ENCODE assay signal across 7 mouse cellular contexts in the genomic region with DNA sequence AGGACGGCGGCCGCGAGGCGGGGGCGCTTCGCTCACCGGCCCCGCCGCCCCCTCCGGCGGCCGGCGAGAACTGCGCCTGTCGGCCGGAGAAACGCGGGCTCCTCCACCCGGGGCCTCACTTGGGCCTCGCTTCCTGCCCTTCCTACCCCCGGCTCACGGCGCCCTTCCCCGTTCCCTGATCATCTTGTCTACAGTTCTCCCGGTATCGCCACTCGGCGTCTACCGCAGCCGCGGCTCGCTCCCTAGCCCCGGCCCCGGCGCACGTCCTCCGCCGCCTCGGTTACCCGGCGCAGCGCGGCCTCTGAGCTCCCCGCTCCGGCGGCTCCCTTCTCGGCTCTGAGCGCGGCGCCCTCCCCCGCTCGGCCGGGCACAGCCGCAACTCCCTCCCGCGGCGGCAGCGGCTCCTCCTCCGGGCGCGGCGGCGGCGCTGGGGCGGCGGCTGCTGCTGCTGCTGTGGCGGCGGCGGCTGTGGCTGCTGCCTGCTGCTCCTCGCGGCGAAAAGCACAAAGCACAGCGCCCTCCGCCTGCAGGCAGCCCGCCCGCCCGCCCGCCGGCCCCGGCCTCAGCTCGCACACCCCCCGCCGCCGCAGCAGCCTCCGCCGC. TPM values are rescaled to one million over a fixed set of nuclear protein-coding genes. Genes with fewer than 3 reads are reported as not detected.
DNase-seq lines count a peak whose midpoint lies in the region; ATAC-seq and TF ChIP-seq lines count a peak whose summit lies in the region.

No protein-coding gene starts in this region.

- peak; percentile 26 for ATAC-seq in CD4-positive, CD25-positive, alpha-beta regulatory T cell, adult 4 months

- peak overlapping the region; percentile 72 for H3K4me3 ChIP-seq in embryonic fibroblast, embryonic 13.5 days (ENCODE audit: insufficient read depth, low read length)
- peak overlapping the region; percentile 8; the same call in 1 of the 2 replicates for H3K4me3 ChIP-seq in macrophage (ENCODE audit: inconsistent target)

- DNase-seq in T-cell, adult 2 months (ENCODE audit: low spot score), result peak; percentile 78
- DNase-seq in heart, postnatal 14 days, result peak; percentile 77 to 84
- peak; percentile 44 to 48 for DNase-seq in left cerebral cortex, adult 8-10 months (ENCODE audit: low spot score in 2 of 2)
- DNase-seq in skeletal muscle tissue, adult 2 months (ENCODE audit: low read depth, low spot score), result peak; percentile 54

- under 1% methylated on average over 45 of the region's 87 CpGs for WGBS in macrophage (ENCODE audit: missing documents)

- 0 out of 2 replicates have a peak, but pooled peaks have one; percentile 11 for TF ChIP-seq POLR2A in embryonic fibroblast, embryonic 13.5 days (IDR thresholded peaks at IDR 0.05; ENCODE audit: low read depth, low read length)

- H3K79me2 ChIP-seq in macrophage (ENCODE audit: inconsistent target), result peaks cover 19% of the 10 kb centered on the region

- H3K27ac ChIP-seq in embryonic fibroblast, embryonic 13.5 days (ENCODE audit: insufficient read depth, low read length), result peak overlapping the region; percentile 92
- H3K27ac ChIP-seq in macrophage, result no peak overlapping the region

- H3K36me3 ChIP-seq in macrophage (ENCODE audit: inconsistent target), result peaks cover 28% of the 10 kb centered on the region; the same call in 1 of the 2 replicates

- intact Hi-C loops in heart, postnatal 14 days (cut with DNase I), result loop anchor here (10.0 kb wide), 1 partner anchor 237 kb away; a partner anchor contains a TSS

- H3K4me1 ChIP-seq in embryonic fibroblast, embryonic 13.5 days (ENCODE audit: control insufficient read depth, insufficient read depth, low read length), result peaks cover 8% of the 10 kb centered on the region

- no peak for TF ChIP-seq CTCF in embryonic fibroblast, embryonic 13.5 days (IDR thresholded peaks at IDR 0.05; ENCODE audit: borderline replicate concordance, insufficient read depth, low read length)

RNA-seq across cellular contexts. Expression of a gene that starts 2.1 kb away (rescaled TPM):
- 10 to 100 TPM; 46.1 to 51.1 TPM for polyA plus RNA-seq in CD4-positive, CD25-positive, alpha-beta regulatory T cell, adult 4 months (2017; shearing (Covaris generic))
- polyA plus RNA-seq in embryonic fibroblast, embryonic 13.5 days (2011; ENCODE audit: insufficient read length, low read depth, missing spikeins), result 75.5 and 102 TPM in 2 replicates
- 10 to 100 TPM; 60.1 to 69.7 TPM for total RNA-seq in heart, postnatal 14 days (2021)
- 100 to 1,000 TPM; 102 to 118 (median 113) TPM for total RNA-seq in left cerebral cortex, adult 8-10 months (2022)
- 100 to 1,000 TPM in 17 of 26 experiments, 10 to 100 TPM in 9; 61.9 to 319 (median 115) TPM for total RNA-seq in macrophage (2018; cell fraction: chromatin; rRNA removed)
- total RNA-seq in macrophage (2018; cell fraction: cytosol; rRNA removed), result 10 to 100 TPM; 34.6 to 66.8 (median 49.1) TPM
- total RNA-seq in macrophage (2018; cell fraction: nucleus; rRNA removed), result 100 to 1,000 TPM in 1 of 26 experiments, 10 to 100 TPM in 25; 46.9 to 110 (median 73.5) TPM
- 44.6 to 66.0 TPM (median 62.1 TPM) in 3 replicates for polyA plus RNA-seq in macrophage (2018)

RNA-seq across cellular contexts. Expression of a gene that starts 21.0 kb away (rescaled TPM):
- 1 to 10 TPM; 7.2 to 7.3 TPM for polyA plus RNA-seq in CD4-positive, CD25-positive, alpha-beta regulatory T cell, adult 4 months (2017; shearing (Covaris generic))
- 50.7 and 55.6 TPM in 2 replicates for polyA plus RNA-seq in embryonic fibroblast, embryonic 13.5 days (2011; ENCODE audit: insufficient read length, low read depth, missing spikeins)
- 10 to 100 TPM; 26.5 to 29.5 TPM for total RNA-seq in heart, postnatal 14 days (2021)
- total RNA-seq in left cerebral cortex, adult 8-10 months (2022), result 100 to 1,000 TPM; 202 to 218 (median 208) TPM
- 10 to 100 TPM; 14.4 to 80.8 (median 50.6) TPM for total RNA-seq in macrophage (2018; cell fraction: chromatin; rRNA removed)
- 10 to 100 TPM; 26.2 to 49.2 (median 39.8) TPM for total RNA-seq in macrophage (2018; cell fraction: cytosol; rRNA removed)
- 10 to 100 TPM; 27.4 to 81.9 (median 56.8) TPM for total RNA-seq in macrophage (2018; cell fraction: nucleus; rRNA removed)
- polyA plus RNA-seq in macrophage (2018), result 14.9 to 36.0 TPM (median 29.4 TPM) in 3 replicates

RNA-seq across cellular contexts. Expression of a gene that starts 32.7 kb away (rescaled TPM):
- 10 to 100 TPM; 64.7 to 80.5 TPM for polyA plus RNA-seq in CD4-positive, CD25-positive, alpha-beta regulatory T cell, adult 4 months (2017; shearing (Covaris generic))
- polyA plus RNA-seq in embryonic fibroblast, embryonic 13.5 days (2011; ENCODE audit: insufficient read length, low read depth, missing spikeins), result 37.7 and 44.6 TPM in 2 replicates
- total RNA-seq in heart, postnatal 14 days (2021), result 10 to 100 TPM; 26.6 TPM
- 10 to 100 TPM; 62.1 to 70.6 (median 65.6) TPM for total RNA-seq in left cerebral cortex, adult 8-10 months (2022)
- total RNA-seq in macrophage (2018; cell fraction: chromatin; rRNA removed), result 10 to 100 TPM in 25 of 26 experiments, 1 to 10 TPM in 1; 6.5 to 31.2 (median 20.5) TPM
- total RNA-seq in macrophage (2018; cell fraction: cytosol; rRNA removed), result 10 to 100 TPM; 30.1 to 49.7 (median 43.3) TPM
- 10 to 100 TPM; 18.7 to 61.6 (median 41.7) TPM for total RNA-seq in macrophage (2018; cell fraction: nucleus; rRNA removed)
- polyA plus RNA-seq in macrophage (2018), result 30.1 to 47.5 TPM (median 30.9 TPM) in 3 replicates

RNA-seq across cellular contexts. Expression of a gene that starts 48.6 kb away (rescaled TPM):
- not detected for polyA plus RNA-seq in CD4-positive, CD25-positive, alpha-beta regulatory T cell, adult 4 months (2017; shearing (Covaris generic))
- not detected in 2 replicates for polyA plus RNA-seq in embryonic fibroblast, embryonic 13.5 days (2011; ENCODE audit: insufficient read length, low read depth, missing spikeins)
- 10 to 100 TPM; 22.7 to 23.0 TPM for total RNA-seq in heart, postnatal 14 days (2021)
- total RNA-seq in left cerebral cortex, adult 8-10 months (2022), result under 1 TPM in 3 of 4 experiments, not detected in 1; 0.08 to 0.41 (median 0.24) TPM
- total RNA-seq in macrophage (2018; cell fraction: chromatin; rRNA removed), result not detected
- total RNA-seq in macrophage (2018; cell fraction: cytosol; rRNA removed), result not detected
- not detected for total RNA-seq in macrophage (2018; cell fraction: nucleus; rRNA removed)
- polyA plus RNA-seq in macrophage (2018), result not detected in 3 replicates

RNA-seq across cellular contexts. Expression of a gene that starts 48.9 kb away (rescaled TPM):
- polyA plus RNA-seq in CD4-positive, CD25-positive, alpha-beta regulatory T cell, adult 4 months (2017; shearing (Covaris generic)), result not detected
- 0.37 and 0.45 TPM in 2 replicates for polyA plus RNA-seq in embryonic fibroblast, embryonic 13.5 days (2011; ENCODE audit: insufficient read length, low read depth, missing spikeins)
- under 1 TPM; 0.61 to 0.62 TPM for total RNA-seq in heart, postnatal 14 days (2021)
- total RNA-seq in left cerebral cortex, adult 8-10 months (2022), result 1 to 10 TPM; 2.8 to 3.7 (median 3.3) TPM
- not detected for total RNA-seq in macrophage (2018; cell fraction: chromatin; rRNA removed)
- under 1 TPM in 2 of 26 experiments, not detected in 24; 0.04 to 0.09 TPM for total RNA-seq in macrophage (2018; cell fraction: cytosol; rRNA removed)
- total RNA-seq in macrophage (2018; cell fraction: nucleus; rRNA removed), result not detected
- not detected in 3 replicates for polyA plus RNA-seq in macrophage (2018)
